Mouse (Mus musculus) embryonic facial prominence, embryonic 14.5 days (tissue): Measurements from ENCODE around the gene Col26a1. TPM values are rescaled to one million over a fixed set of nuclear protein-coding genes. Genes with fewer than 3 reads are reported as not detected.
A peak's percentile ranks its signal among the peaks of the same experiment; 100 is the strongest.

Experiments used
- ATAC-seq: fragments of 200-750 bp; cut with Nextera tagmentation; 2 replicates; pipeline ENCODE4 v1.8.0; 2017; ENCODE audit warnings: low read depth, moderate number of reproducible peaks, moderate TSS enrichment
- DNase-seq: peaks from one replicate; pipeline ENCODE4 v3.0.0-alpha.2; 2015; ENCODE audit warnings: low spot score
- H3K27ac ChIP-seq: fragments of 300-500 bp; sonication (generic); replicated peaks from 2 replicates; pipeline ENCODE4 v1.5.1; 2014; ENCODE audit warnings: low read depth, mild to moderate bottlenecking, low read length, moderate library complexity
- H3K27me3 ChIP-seq: fragments of 300-500 bp; sonication (generic); replicated peaks from 2 replicates; pipeline ENCODE4 v1.6.1; 2014; ENCODE audit warnings: low read length; ENCODE audit not compliant: control insufficient read depth, insufficient read depth
- H3K36me3 ChIP-seq: fragments of 300-500 bp; sonication (generic); 2 replicates; pipeline ENCODE4 v1.6.1; 2014; ENCODE audit warnings: low read length, mixed read lengths; ENCODE audit not compliant: control insufficient read depth, insufficient read depth
- H3K4me1 ChIP-seq: fragments of 300-500 bp; sonication (generic); 2 replicates; pipeline ENCODE4 v1.6.1; 2014; ENCODE audit warnings: antibody characterized with exemption, low read length; ENCODE audit not compliant: control insufficient read depth, insufficient read depth
- H3K4me2 ChIP-seq: fragments of 300-500 bp; sonication (generic); 2 replicates; pipeline ENCODE4 v1.6.1; 2014; ENCODE audit warnings: low read depth, mild to moderate bottlenecking, low read length, moderate library complexity, mixed read lengths
- H3K4me3 ChIP-seq: fragments of 300-500 bp; sonication (generic); 2 replicates; pipeline ENCODE4 v1.5.1; 2014; ENCODE audit warnings: low read depth, mild to moderate bottlenecking, low read length
- H3K9ac ChIP-seq: fragments of 300-500 bp; sonication (generic); 2 replicates; pipeline ENCODE4 v1.6.1; 2014; ENCODE audit warnings: low read depth, mild to moderate bottlenecking, low read length, moderate library complexity, mixed read lengths
- H3K9me3 ChIP-seq: fragments of 300-500 bp; sonication (generic); 2 replicates; pipeline ENCODE4 v1.6.1; 2016; ENCODE audit warnings: low read length; ENCODE audit not compliant: control insufficient read depth
- WGBS: fragments of 180-500 bp; shearing (Covaris S2); extraction: QIAGEN DNeasy Blood & Tissue Kit; methylation state at CpG from one replicate; pipeline ENCODE4 v1.1.7; 2014; 5-methylcytosine and 5-hydroxymethylcytosine counted together
- polyA plus RNA-seq: library from polyadenylated mRNA; unstranded; fragments of >200 nt; fragmentation: Nextera tagmentation; extraction: Ambion mirVana; gene quantifications from 2 replicates; pipeline ENCODE4 v1.2.1, GENCODE M21; 2014

The Col26a1 gene
- polyA plus RNA-seq, 1 experiment from 2014 or later: 92.5 TPM

GRCm38 (mm10) chr5:136805019-136805418 is 78.0 kb downstream of the Col26a1 start:
- no peaks in the 10 kb centered on the region for H3K27me3 ChIP-seq
- no peak overlapping the region for H3K4me3 ChIP-seq
- H3K27ac ChIP-seq: peak overlapping the region; percentile 74
- peak; percentile 45 for ATAC-seq
- no peaks in the 10 kb centered on the region for H3K9me3 ChIP-seq
- DNase-seq: peak; percentile 81
- H3K36me3 ChIP-seq: no peaks in the 10 kb centered on the region
- H3K4me1 ChIP-seq: peaks cover 49% of the 10 kb centered on the region
- H3K9ac ChIP-seq: no peak overlapping the region
- WGBS: 48% methylated on average over 6 of the region's 6 CpGs
- H3K4me2 ChIP-seq: no peak overlapping the region

- H3K27ac ChIP-seq: peak overlapping the region; percentile 74
- 39% methylated on average over 1 of the region's 1 CpGs for WGBS
- peaks cover 49% of the 10 kb centered on the region for H3K4me1 ChIP-seq
- ATAC-seq: no peak
- H3K36me3 ChIP-seq: no peaks in the 10 kb centered on the region
- H3K9me3 ChIP-seq: no peaks in the 10 kb centered on the region
- H3K4me3 ChIP-seq: no peak overlapping the region
- H3K27me3 ChIP-seq: no peaks in the 10 kb centered on the region
- DNase-seq: peak; percentile 57
- no peak overlapping the region for H3K4me2 ChIP-seq
- no peak overlapping the region for H3K9ac ChIP-seq
Observed at GRCm38 (mm10) chr5:136804246-136804645, 78.8 kb downstream of the Col26a1 start.

DNA sequence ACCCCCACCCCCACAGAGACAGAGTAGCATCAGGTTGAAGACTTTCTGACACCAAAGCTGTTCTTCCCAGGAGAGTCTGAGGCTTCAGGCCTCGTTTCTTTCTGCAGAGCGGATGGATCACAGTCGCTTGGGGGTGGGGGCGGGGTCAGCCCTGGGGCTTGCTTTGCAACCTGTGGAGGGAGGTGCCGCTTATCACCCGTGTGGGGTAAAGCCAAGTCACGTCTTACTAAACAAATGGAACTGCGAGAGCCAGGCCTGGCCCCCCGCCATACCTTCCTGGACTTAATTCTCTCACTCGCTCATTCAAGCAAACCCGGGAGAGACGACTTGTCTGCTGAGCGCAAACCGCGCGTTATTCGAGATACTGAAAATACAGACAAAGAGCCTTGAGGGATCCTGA is 80.3 kb downstream of the Col26a1 start:
- peak; percentile 47; the same call in 1 of the 2 replicates for ATAC-seq
- peaks cover 49% of the 10 kb centered on the region for H3K4me1 ChIP-seq

DNA sequence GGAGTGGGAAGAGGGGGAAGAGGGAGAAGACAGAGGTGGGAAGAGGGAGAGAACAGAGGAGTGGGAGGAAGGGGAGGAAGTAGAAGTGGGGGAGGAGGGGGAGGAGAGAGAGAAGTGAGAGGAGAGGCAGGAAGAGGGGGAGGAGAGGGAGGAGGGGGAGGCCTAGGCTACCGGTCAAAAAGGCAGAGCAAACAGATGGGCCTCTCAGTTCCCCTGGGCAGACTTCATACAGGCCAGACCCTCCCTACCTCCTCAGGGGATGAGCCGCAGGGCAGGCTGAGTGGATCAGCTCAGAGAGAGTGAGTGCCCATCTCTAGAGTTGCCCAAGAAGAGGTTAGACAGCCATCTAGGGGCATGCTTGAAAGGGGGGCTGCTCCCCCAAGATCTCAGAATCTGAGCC is 86.1 kb downstream of the Col26a1 start:
- peaks cover 8% of the 10 kb centered on the region; the same call in 1 of the 2 replicates for H3K36me3 ChIP-seq
- DNase-seq (no peak), ATAC-seq (no peak)
- no peak overlapping the region for H3K9ac ChIP-seq
- 25% methylated on average over 2 of the region's 2 CpGs for WGBS
- no peaks in the 10 kb centered on the region for H3K9me3 ChIP-seq
- H3K4me3 ChIP-seq: no peak overlapping the region
- no peak overlapping the region for H3K4me2 ChIP-seq
- H3K27ac ChIP-seq: 0 out of 2 replicates have a peak overlapping the region, but pooled peaks have one; percentile 13
- H3K27me3 ChIP-seq: no peaks in the 10 kb centered on the region
- H3K4me1 ChIP-seq: peaks cover 13% of the 10 kb centered on the region

More for the DNA sequence above, 80.3 kb downstream of the Col26a1 start:
- Histone ChIP-seq H3K9ac (peak overlapping the region; percentile 2; the same call in 1 of the 2 replicates), H3K4me3 (no peak overlapping the region), H3K27ac (peak overlapping the region; percentile 35; the same call in 1 of the 2 replicates), H3K27me3 (no peaks in the 10 kb centered on the region), H3K9me3 (no peaks in the 10 kb centered on the region), H3K36me3 (no peaks in the 10 kb centered on the region), H3K4me2 (peak overlapping the region; percentile 40)
- WGBS: 7% methylated on average over 17 of the region's 17 CpGs
- DNase-seq: peak; percentile 93

DNA sequence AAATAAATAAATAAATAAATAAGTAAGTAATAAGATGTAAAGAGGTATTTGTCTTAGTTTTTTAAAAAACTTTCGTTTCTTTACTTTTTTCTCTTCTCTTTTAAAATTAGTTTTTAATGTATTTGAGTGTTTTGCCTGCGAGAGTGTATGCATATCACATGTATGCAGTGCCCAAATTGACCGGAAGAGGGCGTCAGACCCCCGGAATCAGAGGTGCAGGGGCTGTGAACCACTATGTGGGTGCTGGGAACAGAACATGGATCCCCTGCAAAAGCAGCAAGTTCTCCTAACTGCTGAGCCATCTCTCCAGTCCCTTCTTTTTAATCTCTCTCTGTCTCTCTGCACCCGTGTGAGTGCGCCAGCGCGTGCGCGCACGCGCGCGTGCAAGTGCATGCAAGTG is 89.2 kb downstream of the Col26a1 start:
- Histone ChIP-seq H3K36me3 (peaks cover 8% of the 10 kb centered on the region; the same call in 1 of the 2 replicates), H3K9ac (no peak overlapping the region), H3K27ac (0 out of 2 replicates have a peak overlapping the region, but pooled peaks have one; percentile 81), H3K4me1 (peaks cover 19% of the 10 kb centered on the region), H3K4me2 (no peak overlapping the region), H3K9me3 (no peaks in the 10 kb centered on the region), H3K27me3 (no peaks in the 10 kb centered on the region), H3K4me3 (no peak overlapping the region)
- no peak for ATAC-seq
- no peak for DNase-seq
- 92% methylated on average over 15 of the region's 15 CpGs for WGBS

DNA sequence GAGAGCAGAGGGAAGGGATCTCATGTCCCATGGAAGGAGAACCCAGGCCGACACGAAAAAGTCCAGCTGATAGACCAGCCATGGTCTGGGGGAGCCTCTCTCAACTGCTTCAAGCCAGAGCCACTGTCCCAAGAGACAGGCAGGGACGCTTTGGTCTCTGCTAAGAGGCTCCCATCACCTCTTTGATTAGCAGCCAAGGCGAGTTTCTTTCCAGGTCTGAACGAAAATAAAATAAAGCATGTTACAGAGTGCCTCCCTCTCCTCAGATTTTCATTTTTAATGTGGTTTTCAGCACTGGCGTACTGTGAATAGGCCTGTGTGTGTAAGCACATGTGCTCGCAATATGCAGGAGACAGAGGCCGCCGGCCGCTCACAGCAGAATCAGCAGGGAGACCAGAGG is 90.5 kb downstream of the Col26a1 start:
- H3K9me3 ChIP-seq: no peaks in the 10 kb centered on the region
- peak; percentile 73 for DNase-seq
- H3K9ac ChIP-seq: peak overlapping the region; percentile 42; the same call in 1 of the 2 replicates
- no peak for ATAC-seq
- no peak overlapping the region for H3K4me3 ChIP-seq
- H3K4me1 ChIP-seq: peaks cover 19% of the 10 kb centered on the region
- no peaks in the 10 kb centered on the region for H3K27me3 ChIP-seq
- H3K27ac ChIP-seq: peak overlapping the region; percentile 81
- WGBS: 50% methylated on average over 10 of the region's 10 CpGs
- H3K36me3 ChIP-seq: peaks cover 8% of the 10 kb centered on the region; the same call in 1 of the 2 replicates
- no peak overlapping the region for H3K4me2 ChIP-seq

DNA sequence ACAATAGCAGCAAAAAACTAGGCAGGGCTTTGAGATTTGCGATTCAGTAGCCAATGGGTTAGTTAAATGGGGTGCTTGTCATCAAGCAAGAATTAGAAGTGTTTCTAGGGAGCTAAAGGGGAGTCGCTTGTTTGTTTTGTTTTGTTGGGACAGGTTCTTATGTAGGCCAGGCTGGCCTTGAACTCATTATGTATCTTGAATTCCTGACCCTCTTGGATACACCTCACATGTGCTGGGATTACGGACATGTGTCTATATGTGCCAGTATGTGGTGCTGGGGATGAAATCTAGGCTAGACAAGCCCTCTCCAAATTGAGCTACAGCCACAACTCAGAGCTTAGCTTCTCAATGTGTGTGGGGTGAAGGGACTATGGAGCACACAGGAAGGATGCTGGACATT is 91.8 kb downstream of the Col26a1 start:
- WGBS: 53% methylated on average over 3 of the region's 3 CpGs
- H3K4me3 ChIP-seq: no peak overlapping the region
- no peaks in the 10 kb centered on the region for H3K27me3 ChIP-seq
- no peak for ATAC-seq
- DNase-seq: no peak
- peak overlapping the region; percentile 81 for H3K27ac ChIP-seq
- H3K9ac ChIP-seq: no peak overlapping the region
- H3K4me2 ChIP-seq: no peak overlapping the region
- peaks cover 19% of the 10 kb centered on the region for H3K4me1 ChIP-seq
- peaks cover 8% of the 10 kb centered on the region; the same call in 1 of the 2 replicates for H3K36me3 ChIP-seq
- no peaks in the 10 kb centered on the region for H3K9me3 ChIP-seq

- DNase-seq (peak; percentile 97), ATAC-seq (peak; percentile 91)
- Histone ChIP-seq H3K9me3 (no peaks in the 10 kb centered on the region), H3K4me1 (peaks cover 19% of the 10 kb centered on the region), H3K4me3 (no peak overlapping the region), H3K27ac (peak overlapping the region; percentile 81), H3K27me3 (no peaks in the 10 kb centered on the region), H3K9ac (no peak overlapping the region), H3K4me2 (no peak overlapping the region), H3K36me3 (peaks cover 8% of the 10 kb centered on the region; the same call in 1 of the 2 replicates)
- WGBS: 14% methylated on average over 11 of the region's 11 CpGs
Observed at GRCm38 (mm10) chr5:136790570-136791196, 92.3 kb downstream of the Col26a1 start.

GRCm38 (mm10) chr5:136784531-136784930 is 98.5 kb downstream of the Col26a1 start:
- no peaks in the 10 kb centered on the region for H3K9me3 ChIP-seq
- peak overlapping the region; percentile 50; the same call in 1 of the 2 replicates for H3K27ac ChIP-seq
- 54% methylated on average over 8 of the region's 8 CpGs for WGBS
- no peaks in the 10 kb centered on the region for H3K27me3 ChIP-seq
- H3K4me3 ChIP-seq: no peak overlapping the region
- H3K4me1 ChIP-seq: no peaks in the 10 kb centered on the region
- H3K9ac ChIP-seq: no peak overlapping the region
- ATAC-seq (peak; percentile 55; the same call in 1 of the 2 replicates), DNase-seq (peak; percentile 77)
- no peaks in the 10 kb centered on the region for H3K36me3 ChIP-seq
- no peak overlapping the region for H3K4me2 ChIP-seq
